8 mouse cellular contexts compared by ENCODE assay signal in the genomic region with DNA sequence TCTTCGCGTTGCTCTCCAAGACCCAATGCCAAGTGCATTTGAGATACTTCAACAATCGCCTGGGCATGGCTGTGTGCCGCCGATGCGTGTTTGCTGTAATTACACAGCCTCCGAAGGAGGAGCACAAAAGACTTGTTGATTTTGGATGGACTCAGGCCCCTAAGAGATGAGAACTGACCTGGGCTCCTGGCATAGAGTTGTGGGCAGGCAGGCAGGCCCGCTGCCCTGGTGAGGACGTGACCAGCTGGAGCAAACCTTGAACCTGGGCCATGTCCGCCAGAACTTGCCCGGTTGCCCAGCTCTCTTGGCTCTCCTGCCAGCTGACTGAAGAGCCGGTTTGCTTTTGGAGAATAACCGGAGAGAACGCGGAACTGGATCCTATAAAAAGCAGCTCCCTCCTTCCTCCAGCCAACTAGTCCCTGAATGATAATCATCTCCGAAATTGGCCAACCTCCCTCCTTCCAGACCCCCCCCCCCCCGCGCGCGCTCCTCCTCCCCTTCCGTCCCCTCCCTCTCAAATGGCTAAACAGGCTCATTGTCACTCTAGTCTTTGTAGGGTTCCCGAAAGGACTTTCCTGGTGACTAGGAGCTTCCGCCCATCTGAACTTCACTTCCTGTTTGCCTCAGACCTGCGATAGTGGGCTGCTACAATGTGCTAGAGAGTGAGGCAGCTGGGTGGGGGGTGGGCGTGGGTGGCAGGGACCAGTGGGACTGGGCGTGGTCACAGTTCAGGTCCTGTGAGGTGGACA.
DNase-seq lines count a peak whose midpoint lies in the region; ATAC-seq and TF ChIP-seq lines count a peak whose summit lies in the region.

No protein-coding gene starts in this region.

- H3K36me3 ChIP-seq in heart, adult 2 months (ENCODE audit: control insufficient read depth, insufficient read depth, low read length), result no peaks in the 10 kb centered on the region
- no peaks in the 10 kb centered on the region for H3K36me3 ChIP-seq in heart, embryonic 11.5 days (ENCODE audit: control insufficient read depth, insufficient read depth, low read length)
- H3K36me3 ChIP-seq in hindbrain, embryonic 14.5 days (replicated peaks; ENCODE audit: control insufficient read depth, insufficient read depth), result no peaks in the 10 kb centered on the region
- no peaks in the 10 kb centered on the region for H3K36me3 ChIP-seq in liver, embryonic 15.5 days (replicated peaks)

- intact Hi-C loops in heart, adult 2 months (cut with DNase I), result loop anchor here (1.0 to 5.0 kb wide), 2 partner anchors 183 to 315 kb away; no protein-coding TSS in a partner anchor

- peak overlapping the region; percentile 1; the same call in 1 of the 2 replicates for H3K4me3 ChIP-seq in heart, adult 2 months
- H3K4me3 ChIP-seq in heart, embryonic 11.5 days (ENCODE audit: low read depth, low read length), result no peak overlapping the region
- no peak overlapping the region for H3K4me3 ChIP-seq in hindbrain, embryonic 14.5 days (replicated peaks; ENCODE audit: low read length)
- H3K4me3 ChIP-seq in liver, embryonic 15.5 days (replicated peaks), result no peak overlapping the region

- ATAC-seq in heart, embryonic 11.5 days (replicated peaks; ENCODE audit: insufficient number of reproducible peaks, low FRiP score, low TSS enrichment), result no peak
- peak; percentile 47; the same call in 1 of the 2 replicates for ATAC-seq in hindbrain, embryonic 14.5 days (ENCODE audit: low FRiP score)
- no peak for ATAC-seq in liver, embryonic 15.5 days (ENCODE audit: insufficient read depth)

- H3K9me3 ChIP-seq in heart, embryonic 11.5 days (replicated peaks; ENCODE audit: control insufficient read depth, low read length), result no peaks in the 10 kb centered on the region
- H3K9me3 ChIP-seq in hindbrain, embryonic 14.5 days (ENCODE audit: control insufficient read depth, low read length), result no peaks in the 10 kb centered on the region
- H3K9me3 ChIP-seq in liver, embryonic 15.5 days (replicated peaks), result no peaks in the 10 kb centered on the region

- H3K27me3 ChIP-seq in heart, adult 2 months (ENCODE audit: control insufficient read depth, insufficient read depth, low read length), result no peaks in the 10 kb centered on the region
- peaks cover 16% of the 10 kb centered on the region for H3K27me3 ChIP-seq in heart, embryonic 11.5 days (ENCODE audit: control insufficient read depth, insufficient read depth, low read length)
- H3K27me3 ChIP-seq in hindbrain, embryonic 14.5 days (ENCODE audit: control insufficient read depth, insufficient read depth, low read length), result no peaks in the 10 kb centered on the region
- no peaks in the 10 kb centered on the region for H3K27me3 ChIP-seq in liver, embryonic 15.5 days

- 0 out of 2 replicates have a peak, but pooled peaks have one; percentile 22 for TF ChIP-seq EP300 in heart, adult 2 months (IDR thresholded peaks at IDR 0.05; ENCODE audit: insufficient read depth, low read depth, low read length)

- TF ChIP-seq POLR2A in heart, adult 2 months (IDR thresholded peaks at IDR 0.05; ENCODE audit: insufficient read depth, low read depth, low read length), result no peak

- H3K79me2 ChIP-seq in heart, adult 2 months (replicated peaks; ENCODE audit: control insufficient read depth, insufficient read depth, low read length), result no peaks in the 10 kb centered on the region

- H3K9ac ChIP-seq in heart, adult 2 months (ENCODE audit: low read depth, low read length), result no peak overlapping the region
- H3K9ac ChIP-seq in heart, embryonic 11.5 days (ENCODE audit: low read depth, low read length), result no peak overlapping the region
- H3K9ac ChIP-seq in hindbrain, embryonic 14.5 days, result no peak overlapping the region
- no peak overlapping the region for H3K9ac ChIP-seq in liver, embryonic 15.5 days

- H3K27ac ChIP-seq in heart, adult 2 months, result peak overlapping the region; percentile 73
- H3K27ac ChIP-seq in heart, embryonic 11.5 days (ENCODE audit: low read depth, low read length), result no peak overlapping the region
- no peak overlapping the region for H3K27ac ChIP-seq in hindbrain, embryonic 14.5 days
- H3K27ac ChIP-seq in liver, embryonic 15.5 days (replicated peaks), result no peak overlapping the region

- TF ChIP-seq CTCF in heart, adult 2 months (IDR thresholded peaks at IDR 0.05), result no peak

- WGBS in heart, adult 2 months, result 34% methylated on average over 26 of the region's 26 CpGs
- 60% methylated on average over 26 of the region's 26 CpGs for WGBS in heart, embryonic 11.5 days (ENCODE audit: insufficient replicate concordance)
- WGBS in hindbrain, embryonic 14.5 days, result 66% methylated on average over 26 of the region's 26 CpGs
- 33% methylated on average over 26 of the region's 26 CpGs for WGBS in liver, embryonic 15.5 days (ENCODE audit: insufficient replicate concordance)

- DNase-seq in heart, adult 2 months, result peak; percentile 73 to 83
- peak; percentile 54 for DNase-seq in R1 (ENCODE audit: low read depth, low spot score)
- DNase-seq in cerebellum, postnatal 36 days, result peak; percentile 84 to 87
- DNase-seq in hindbrain, embryonic 14.5 days (ENCODE audit: low spot score), result no peak
- no peak for DNase-seq in retina, embryonic 14.5 days (ENCODE audit: low spot score)
- no peak for DNase-seq in spleen, adult 12 weeks (ENCODE audit: low spot score)

- H3K4me1 ChIP-seq in heart, adult 2 months (ENCODE audit: control insufficient read depth, insufficient read depth, low read length), result peaks cover 4% of the 10 kb centered on the region
- H3K4me1 ChIP-seq in heart, embryonic 11.5 days (ENCODE audit: control insufficient read depth, insufficient read depth, low read length), result peaks cover 6% of the 10 kb centered on the region; the same call in 1 of the 2 replicates
- H3K4me1 ChIP-seq in hindbrain, embryonic 14.5 days (replicated peaks; ENCODE audit: control insufficient read depth, insufficient read depth, low read length), result peaks cover 35% of the 10 kb centered on the region
- H3K4me1 ChIP-seq in liver, embryonic 15.5 days (replicated peaks), result no peaks in the 10 kb centered on the region

- H3K4me2 ChIP-seq in heart, embryonic 11.5 days, result no peak overlapping the region
- no peak overlapping the region for H3K4me2 ChIP-seq in hindbrain, embryonic 14.5 days (replicated peaks)
- H3K4me2 ChIP-seq in liver, embryonic 15.5 days, result peak overlapping the region; percentile 25

Comparison
In these comparisons a context has a peak if more than half of its experiments do, and no peak if none do; other contexts are left out.
1. DNase-seq: peak in heart, adult 2 months (2 of 2), R1 (single experiment) and cerebellum, postnatal 36 days (2 of 2); none in hindbrain, embryonic 14.5 days (single experiment), retina, embryonic 14.5 days (single experiment) and spleen, adult 12 weeks (single experiment).